Mouse (Mus musculus) forebrain, embryonic 13.5 days (tissue): ENCODE data around the gene Dusp11. TPM values are rescaled to one million over a fixed set of nuclear protein-coding genes. Genes with fewer than 3 reads are reported as not detected.
"Not testable (repeated sequence)": the region's sequence is repeated elsewhere in the genome, so short reads cannot be mapped to it uniquely, and the experiment has no call there.

Experiments used
- ATAC-seq: fragments of 200-750 bp; cut with Nextera tagmentation; 2 replicates; pipeline ENCODE4 v1.8.0; 2017
- H3K27ac ChIP-seq: fragments of 300-500 bp; sonication (generic); 2 replicates; pipeline ENCODE4 v1.5.1; 2015; ENCODE audit warnings: inconsistent platforms, mild to moderate bottlenecking, moderate library complexity
- H3K27me3 ChIP-seq: fragments of 300-500 bp; sonication (generic); 2 replicates; pipeline ENCODE4 v1.6.1; 2015; ENCODE audit warnings: mild to moderate bottlenecking, inconsistent platforms
- H3K36me3 ChIP-seq: fragments of 300-500 bp; sonication (generic); 2 replicates; pipeline ENCODE4 v1.6.1; 2015; ENCODE audit warnings: mild to moderate bottlenecking, inconsistent platforms; ENCODE audit not compliant: poor library complexity, severe bottlenecking
- H3K4me1 ChIP-seq: fragments of 300-500 bp; sonication (generic); 2 replicates; pipeline ENCODE4 v1.6.1; 2015; ENCODE audit warnings: inconsistent platforms
- H3K4me2 ChIP-seq: fragments of 300-500 bp; sonication (generic); 2 replicates; pipeline ENCODE4 v1.6.1; 2015; ENCODE audit warnings: inconsistent platforms, mild to moderate bottlenecking, moderate library complexity
- H3K4me3 ChIP-seq: fragments of 300-500 bp; sonication (generic); 2 replicates; pipeline ENCODE4 v1.5.1; 2015; ENCODE audit warnings: mild to moderate bottlenecking, inconsistent platforms
- H3K9ac ChIP-seq: fragments of 300-500 bp; sonication (generic); 2 replicates; pipeline ENCODE4 v1.6.1; 2015; ENCODE audit warnings: mild to moderate bottlenecking, inconsistent platforms
- H3K9me3 ChIP-seq: fragments of 300-500 bp; sonication (generic); replicated peaks from 2 replicates; pipeline ENCODE4 v1.6.1; 2016; ENCODE audit warnings: inconsistent platforms
- WGBS: fragments of 180-500 bp; shearing (Covaris S2); methylation state at CpG from one replicate; pipeline ENCODE4 v1.1.7; 2015; 5-methylcytosine and 5-hydroxymethylcytosine counted together
- polyA plus RNA-seq: library from polyadenylated mRNA; unstranded; fragments of >200 nt; fragmentation: Nextera tagmentation; extraction: Ambion mirVana; gene quantifications from 2 replicates; pipeline ENCODE4 v1.2.1, GENCODE M21; 2015

Gene Dusp11
- polyA plus RNA-seq, result 36.9 and 43.5 TPM in 2 replicates

- Histone ChIP-seq H3K4me3 (peak within 1 kb of the TSS; percentile 93), H3K4me1 (peaks cover 18% of the 10 kb centered on the region), H3K4me2 (peak within 1 kb of the TSS; percentile 83), H3K9ac (peak within 1 kb of the TSS; percentile 94), H3K36me3 (peaks cover 20% of the 10 kb centered on the region), H3K27me3 (no peaks in the 10 kb centered on the region), H3K27ac (peak within 1 kb of the TSS; percentile 95), H3K9me3 (no peaks in the 10 kb centered on the region)
- peak; percentile 97 for ATAC-seq
- under 1% methylated on average over 70 of the region's 70 CpGs for WGBS
These were observed at the start of gene Dusp11 for GRCm38 (mm10) chr6:85961101-85962091. Gene Dusp11 (minus strand): TSS chr6:85961667.

GRCm38 (mm10) chr6:86009980-86010379, 48.5 kb upstream of the Dusp11 start:
- Histone ChIP-seq H3K27ac (no peak overlapping the region), H3K9me3 (no peaks in the 10 kb centered on the region), H3K9ac (no peak overlapping the region), H3K36me3 (no peaks in the 10 kb centered on the region), H3K4me3 (no peak overlapping the region), H3K27me3 (no peaks in the 10 kb centered on the region; the same call in 1 of the 2 replicates), H3K4me2 (no peak overlapping the region), H3K4me1 (no peaks in the 10 kb centered on the region)
- no peak for ATAC-seq
- WGBS, result 35% methylated on average over 4 of the region's 4 CpGs

GRCm38 (mm10) chr6:86004271-86005148, 43.0 kb upstream of the Dusp11 start:
- WGBS, result 12% methylated on average over 18 of the region's 18 CpGs

DNA sequence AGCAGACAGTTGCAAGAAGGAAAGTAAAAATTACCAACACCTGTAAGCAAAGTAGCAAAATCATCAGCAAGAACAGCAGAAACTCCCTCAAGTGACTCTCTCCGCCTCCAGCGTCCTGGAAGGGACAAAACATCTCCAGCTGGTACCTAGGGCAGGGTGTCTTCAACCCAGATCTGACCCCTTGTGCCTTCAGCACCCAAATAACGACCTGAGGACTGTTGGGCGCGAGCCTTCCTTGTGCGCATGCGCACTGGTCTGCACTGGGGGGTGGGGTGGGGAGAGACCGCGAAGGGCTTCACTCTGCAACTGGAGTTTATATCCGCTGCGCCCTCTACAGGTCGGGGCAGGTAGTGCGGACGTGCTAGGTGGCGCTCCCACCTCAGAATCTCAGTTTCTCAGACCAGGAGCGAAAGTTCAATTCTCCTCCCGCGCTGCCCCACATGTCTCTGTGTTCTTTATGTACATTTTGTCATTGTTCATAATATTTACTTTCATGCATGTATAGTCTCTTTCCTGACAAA, 42.0 kb upstream of the Dusp11 start:
- Histone ChIP-seq H3K36me3 (no peaks in the 10 kb centered on the region), H3K9me3 (no peaks in the 10 kb centered on the region), H3K27ac (no peak overlapping the region), H3K9ac (no peak overlapping the region), H3K4me2 (no peak overlapping the region), H3K4me1 (peaks cover 3% of the 10 kb centered on the region; the same call in 1 of the 2 replicates), H3K27me3 (no peaks in the 10 kb centered on the region), H3K4me3 (no peak overlapping the region)
- 74% methylated on average over 18 of the region's 18 CpGs for WGBS
- no peak for ATAC-seq

More at GRCm38 (mm10) chr6:86004271-86005148, 43.0 kb upstream of the Dusp11 start:
- no peaks in the 10 kb centered on the region for H3K9me3 ChIP-seq
- peaks cover 3% of the 10 kb centered on the region; the same call in 1 of the 2 replicates for H3K4me1 ChIP-seq
- no peaks in the 10 kb centered on the region for H3K27me3 ChIP-seq
- ATAC-seq, result peak; percentile 94
- no peak overlapping the region for H3K4me3 ChIP-seq
- H3K27ac ChIP-seq, result no peak overlapping the region
- H3K9ac ChIP-seq, result no peak overlapping the region
- no peaks in the 10 kb centered on the region for H3K36me3 ChIP-seq
- H3K4me2 ChIP-seq, result peak overlapping the region; percentile 46

DNA sequence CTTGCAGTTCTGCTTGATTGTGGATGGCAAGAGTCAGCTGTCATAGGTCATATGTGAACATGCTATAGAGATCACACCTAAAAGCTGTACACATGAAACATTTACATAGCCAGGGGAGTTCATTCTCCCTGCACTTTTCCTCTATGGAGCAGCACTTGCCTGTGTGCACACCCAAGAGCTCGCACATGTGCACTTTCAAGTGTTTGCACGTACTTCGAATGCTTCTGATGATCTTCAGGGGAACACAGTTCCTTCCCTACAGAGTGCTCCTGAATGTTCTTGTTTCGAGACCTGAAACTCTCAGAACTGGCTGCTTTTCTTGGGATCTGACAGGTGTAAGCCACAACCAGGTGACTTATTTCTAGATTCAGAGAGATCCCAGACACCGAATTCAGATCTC, 29.3 kb upstream of the Dusp11 start:
- H3K4me2 ChIP-seq, ATAC-seq, H3K36me3 ChIP-seq, H3K4me1 ChIP-seq, H3K9me3 ChIP-seq, H3K27me3 ChIP-seq, H3K27ac ChIP-seq, H3K9ac ChIP-seq, H3K4me3 ChIP-seq: not testable (repeated sequence)
- WGBS, result 88% methylated on average over 5 of the region's 5 CpGs

- H3K27ac ChIP-seq, ATAC-seq, H3K36me3 ChIP-seq, H3K4me2 ChIP-seq, H3K9me3 ChIP-seq, H3K4me1 ChIP-seq, H3K27me3 ChIP-seq, H3K4me3 ChIP-seq, H3K9ac ChIP-seq: not testable (repeated sequence)
- 91% methylated on average over 5 of the region's 5 CpGs for WGBS
These were observed 28.1 kb upstream of the Dusp11 start for GRCm38 (mm10) chr6:85989570-85989969.

- no peaks in the 10 kb centered on the region for H3K4me1 ChIP-seq
- H3K36me3 ChIP-seq, result no peaks in the 10 kb centered on the region
- H3K9me3 ChIP-seq, result no peaks in the 10 kb centered on the region
- H3K9ac ChIP-seq, result no peak overlapping the region
- no peak for ATAC-seq
- H3K4me3 ChIP-seq, result no peak overlapping the region
- no peaks in the 10 kb centered on the region for H3K27me3 ChIP-seq
- H3K27ac ChIP-seq, result no peak overlapping the region
- WGBS, result 82% methylated on average over 8 of the region's 8 CpGs
- H3K4me2 ChIP-seq, result no peak overlapping the region
These were observed 22.9 kb upstream of the Dusp11 start for GRCm38 (mm10) chr6:85984351-85984750.

DNA sequence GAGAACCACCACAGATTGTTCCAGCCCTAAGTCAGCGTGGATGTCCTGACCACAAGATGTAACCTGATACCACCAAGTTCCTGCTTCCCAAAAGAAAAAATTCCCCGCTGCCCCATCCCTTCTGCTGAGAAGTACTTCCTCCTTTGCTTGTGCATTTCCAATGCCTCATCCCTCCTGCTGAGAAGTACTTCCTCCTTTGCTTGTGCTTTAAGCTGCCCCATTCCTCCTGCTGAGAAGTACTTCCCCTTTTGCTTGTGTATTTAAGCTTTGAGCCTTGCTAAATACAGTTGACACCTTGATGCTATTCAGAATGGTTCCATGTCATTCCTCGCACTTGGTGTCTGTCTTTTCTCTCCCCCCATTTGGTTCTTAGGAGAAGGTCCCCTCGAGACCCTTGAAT, 17.3 kb upstream of the Dusp11 start:
- not testable (repeated sequence) for H3K27ac ChIP-seq, H3K4me2 ChIP-seq, ATAC-seq, H3K9ac ChIP-seq, H3K27me3 ChIP-seq, H3K9me3 ChIP-seq, H3K36me3 ChIP-seq, H3K4me3 ChIP-seq, H3K4me1 ChIP-seq
- 86% methylated on average over 4 of the region's 4 CpGs for WGBS

- H3K27me3 ChIP-seq, result no peaks in the 10 kb centered on the region
- H3K4me2 ChIP-seq, result no peak overlapping the region
- no peaks in the 10 kb centered on the region for H3K4me1 ChIP-seq
- H3K9me3 ChIP-seq, result no peaks in the 10 kb centered on the region
- H3K36me3 ChIP-seq, result no peaks in the 10 kb centered on the region
- no peak overlapping the region for H3K4me3 ChIP-seq
- H3K9ac ChIP-seq, result no peak overlapping the region
- no peak for ATAC-seq
- WGBS, result 80% methylated on average over 5 of the region's 5 CpGs
- H3K27ac ChIP-seq, result no peak overlapping the region
These were observed 14.8 kb upstream of the Dusp11 start for GRCm38 (mm10) chr6:85976242-85976641.

GRCm38 (mm10) chr6:85975761-85976160, 14.3 kb upstream of the Dusp11 start:
- Histone ChIP-seq H3K36me3 (no peaks in the 10 kb centered on the region), H3K9me3 (no peaks in the 10 kb centered on the region), H3K4me2 (no peak overlapping the region), H3K27ac (no peak overlapping the region), H3K4me1 (no peaks in the 10 kb centered on the region), H3K9ac (no peak overlapping the region), H3K4me3 (no peak overlapping the region), H3K27me3 (no peaks in the 10 kb centered on the region)
- no peak for ATAC-seq
- 81% methylated on average over 1 of the region's 1 CpGs for WGBS

GRCm38 (mm10) chr6:85974941-85975617, 13.6 kb upstream of the Dusp11 start:
- Histone ChIP-seq H3K4me3 (no peak overlapping the region), H3K4me1 (no peaks in the 10 kb centered on the region), H3K27me3 (no peaks in the 10 kb centered on the region), H3K4me2 (no peak overlapping the region), H3K27ac (no peak overlapping the region), H3K9ac (no peak overlapping the region), H3K36me3 (no peaks in the 10 kb centered on the region), H3K9me3 (no peaks in the 10 kb centered on the region)
- WGBS, result 74% methylated on average over 10 of the region's 10 CpGs
- no peak for ATAC-seq
